Mouse (Mus musculus) adrenal gland, adult 2 months (tissue): ENCODE measurements around the gene Gm20867. TPM values are rescaled to one million over a fixed set of nuclear protein-coding genes. Genes with fewer than 3 reads are reported as not detected.
"Not testable (repeated sequence)": the region's sequence is repeated elsewhere in the genome, so short reads cannot be mapped to it uniquely, and the experiment has no call there.

Source experiments
- DNase-seq: peaks from one replicate; pipeline ENCODE4 v3.0.0; 2021
- long read RNA-seq: library from polyadenylated mRNA; stranded (forward); transcript quantifications from one replicate; pipeline ENCODE4 v2.0.0, GENCODE M21; 2021
- polyA plus RNA-seq: library from polyadenylated mRNA; depleted of rRNA; stranded (reverse); fragments of >200 nt; gene quantifications from 2 replicates; pipeline ENCODE4 v1.2.3, GENCODE M21; 2012; rRNA removed
- total RNA-seq, 2 experiments: library from RNA; stranded (reverse); gene quantifications; 2 replicates each; pipeline ENCODE4 v1.2.3; 2021

Gene Gm20867
- not detected for total RNA-seq
- not detected in 2 replicates for polyA plus RNA-seq
- long read RNA-seq, result 0 reads

DNA sequence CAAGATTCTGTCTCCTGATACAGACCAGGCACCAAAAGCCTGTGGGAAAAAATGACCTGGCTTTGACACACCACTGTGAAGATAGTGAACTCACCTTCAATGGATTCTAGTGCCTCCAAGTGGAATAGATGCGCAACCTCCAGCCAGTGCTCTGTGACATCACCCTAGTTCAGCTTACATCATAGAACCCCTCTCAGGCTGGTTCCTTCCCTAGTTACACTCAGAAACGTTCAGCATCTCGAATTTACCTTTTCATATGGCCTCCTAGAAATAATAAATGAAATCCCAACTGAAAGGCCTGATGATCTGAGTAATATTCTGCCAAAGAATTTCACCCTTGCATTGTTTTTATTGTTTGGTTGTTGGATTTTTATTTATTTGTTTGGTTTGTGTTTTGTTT, at the start of gene Gm20867:
Gene Gm20867, minus strand, starts transcription at position 101 of the 400 bp plus-strand sequence.
- DNase-seq, result not testable (repeated sequence)

Other genes starting within 250 kb of the Gm20867 start
- not detected for gene Gm29564, start 249.8 kb upstream of the Gm20867 start, total RNA-seq
- gene Gm29564, start 249.8 kb upstream of the Gm20867 start, polyA plus RNA-seq, result not detected in 2 replicates